Mouse (Mus musculus) testis, adult 2 months (tissue): Measurements from ENCODE around the gene 4930442H23Rik.

Experiments
- CTCF ChIP-seq: fragments of 200-500 bp; IDR thresholded peaks from 2 replicates; pipeline ENCODE4 v1.5.1; 2012; ENCODE audit warnings: low read depth, mild to moderate bottlenecking, inconsistent platforms, low read length, moderate library complexity; ENCODE audit not compliant: control insufficient read depth, insufficient read depth, insufficient replicate concordance
- POLR2A ChIP-seq: fragments of 200-500 bp; IDR thresholded peaks from 2 replicates; pipeline ENCODE4 v1.6.1; 2012; ENCODE audit warnings: low read depth, mild to moderate bottlenecking, inconsistent platforms, low read length, moderate library complexity; ENCODE audit not compliant: control insufficient read depth

GRCm38 (mm10) chr10:81217964-81218363 lies 34.3 kb upstream of the 4930442H23Rik start:
- TF ChIP-seq CTCF (peak; percentile 95), POLR2A (no peak)
